Comparison of ENCODE assay signal across 8 mouse cellular contexts in genomic region chr4:109980321-109981082, GRCm38 (mm10). TPM values are rescaled to one million over a fixed set of nuclear protein-coding genes. Genes with fewer than 3 reads are reported as not detected.
DNase-seq lines count a peak whose midpoint lies in the region; ATAC-seq and TF ChIP-seq lines count a peak whose summit lies in the region.

No protein-coding gene starts in this region.

- peaks cover 90% of the 10 kb centered on the region for H3K27me3 ChIP-seq in kidney, postnatal 0 days (ENCODE audit: insufficient read depth, low read length)
- peaks cover 84% of the 10 kb centered on the region for H3K27me3 ChIP-seq in heart, embryonic 16.5 days (ENCODE audit: control insufficient read depth, insufficient read depth, low read length)
- H3K27me3 ChIP-seq in midbrain, embryonic 14.5 days (ENCODE audit: control insufficient read depth, insufficient read depth, low read length) = peaks cover 93% of the 10 kb centered on the region

- H3K4me3 ChIP-seq in kidney, postnatal 0 days (replicated peaks; ENCODE audit: low read depth, low read length) = peak overlapping the region; percentile 20; the same call in 1 of the 2 replicates
- peak overlapping the region; percentile 23 for H3K4me3 ChIP-seq in heart, embryonic 16.5 days (ENCODE audit: low read length)
- H3K4me3 ChIP-seq in midbrain, embryonic 14.5 days (replicated peaks; ENCODE audit: low read depth, low read length) = peak overlapping the region; percentile 16

- peaks cover 18% of the 10 kb centered on the region for H3K4me1 ChIP-seq in kidney, postnatal 0 days (replicated peaks; ENCODE audit: insufficient read depth, low read length)
- H3K4me1 ChIP-seq in heart, embryonic 16.5 days (ENCODE audit: control insufficient read depth, insufficient read depth, low read length) = peaks cover 31% of the 10 kb centered on the region
- peaks cover 15% of the 10 kb centered on the region; the same call in 1 of the 2 replicates for H3K4me1 ChIP-seq in midbrain, embryonic 14.5 days (ENCODE audit: control insufficient read depth, insufficient read depth, low read length)

- TF ChIP-seq CTCF in kidney, postnatal 0 days (IDR thresholded peaks at IDR 0.05; ENCODE audit: low read depth) = no peak

- H3K9ac ChIP-seq in kidney, postnatal 0 days (ENCODE audit: low read depth, low read length) = no peak overlapping the region
- no peak overlapping the region for H3K9ac ChIP-seq in heart, embryonic 16.5 days (ENCODE audit: low read length)
- no peak overlapping the region for H3K9ac ChIP-seq in midbrain, embryonic 14.5 days (replicated peaks; ENCODE audit: low read length)

- intact Hi-C loops in left cerebral cortex, postnatal 14 days (cut with DNase I) = loop anchor here (5.0 kb wide), 2 partner anchors 218 to 307 kb away; no protein-coding TSS in a partner anchor

- WGBS in kidney, postnatal 0 days = 10% methylated on average over 29 of the region's 29 CpGs
- 12% methylated on average over 27 of the region's 29 CpGs for WGBS in heart, embryonic 16.5 days
- WGBS in midbrain, embryonic 14.5 days = 2% methylated on average over 26 of the region's 29 CpGs

- H3K4me2 ChIP-seq in kidney, postnatal 0 days (ENCODE audit: low read length) = peak overlapping the region; percentile 41; the same call in 1 of the 2 replicates
- peak overlapping the region; percentile 36; the same call in 1 of the 2 replicates for H3K4me2 ChIP-seq in heart, embryonic 16.5 days (ENCODE audit: low read depth, low read length)
- peak overlapping the region; percentile 43 for H3K4me2 ChIP-seq in midbrain, embryonic 14.5 days (ENCODE audit: low read length)

- DNase-seq in kidney, postnatal 0 days (ENCODE audit: low spot score) = no peak
- no peak for DNase-seq in kidney, postnatal 25 days
- DNase-seq in embryo, embryonic 10.5 days (ENCODE audit: low spot score) = peak; percentile 52
- DNase-seq in midbrain, embryonic 14.5 days = peak; percentile 39
- DNase-seq in ovary, postnatal 36 days (ENCODE audit: low spot score) = no peak
- DNase-seq in cerebellum, adult 9-11 months = no peak
- DNase-seq in left cerebral cortex, postnatal 14 days (ENCODE audit: low spot score in 2 of 2) = no peak

- H3K36me3 ChIP-seq in kidney, postnatal 0 days (ENCODE audit: insufficient read depth, low read length) = no peaks in the 10 kb centered on the region
- H3K36me3 ChIP-seq in heart, embryonic 16.5 days (ENCODE audit: control insufficient read depth, insufficient read depth) = no peaks in the 10 kb centered on the region
- H3K36me3 ChIP-seq in midbrain, embryonic 14.5 days (ENCODE audit: control insufficient read depth, insufficient read depth, low read length) = no peaks in the 10 kb centered on the region

- H3K9me3 ChIP-seq in kidney, postnatal 0 days (replicated peaks; ENCODE audit: low read length) = no peaks in the 10 kb centered on the region
- H3K9me3 ChIP-seq in heart, embryonic 16.5 days (replicated peaks; ENCODE audit: control insufficient read depth, low read length) = peaks cover 4% of the 10 kb centered on the region; the same call in 1 of the 2 replicates
- H3K9me3 ChIP-seq in midbrain, embryonic 14.5 days (ENCODE audit: control insufficient read depth, low read length) = peaks cover 3% of the 10 kb centered on the region; the same call in 1 of the 2 replicates

- H3K27ac ChIP-seq in kidney, postnatal 0 days = no peak overlapping the region
- no peak overlapping the region for H3K27ac ChIP-seq in heart, embryonic 16.5 days (ENCODE audit: low read length)
- peak overlapping the region; percentile 8; the same call in 1 of the 2 replicates for H3K27ac ChIP-seq in midbrain, embryonic 14.5 days (replicated peaks; ENCODE audit: low read depth, low read length)

- no peak for ATAC-seq in kidney, postnatal 0 days (replicated peaks; ENCODE audit: low FRiP score, low read depth)
- no peak for ATAC-seq in heart, embryonic 16.5 days (replicated peaks; ENCODE audit: extremely low read depth, insufficient read depth, low FRiP score)
- no peak for ATAC-seq in midbrain, embryonic 14.5 days (ENCODE audit: low FRiP score, low TSS enrichment)

RNA-seq across cellular contexts. Expression of gene Dmrta2, which starts 2.6 kb away (rescaled TPM):
- polyA plus RNA-seq in kidney, postnatal 0 days (2015; fragmentation: Nextera tagmentation; extraction: Ambion mirVana) = 0.10 and 0.22 TPM in 2 replicates
- polyA plus RNA-seq in heart, embryonic 16.5 days (2015; fragmentation: Nextera tagmentation; extraction: Ambion mirVana) = 0.04 TPM in 1 of 2 replicates, not detected in the other
- polyA plus RNA-seq in midbrain, embryonic 14.5 days (2014; fragmentation: Nextera tagmentation; extraction: Ambion mirVana) = 1.4 TPM in 2 replicates
- total RNA-seq in left cerebral cortex, postnatal 14 days (2021) = 1 to 10 TPM; 2.5 to 3.9 TPM

Comparison
In these comparisons a context has a peak if more than half of its experiments do, and no peak if none do; other contexts are left out.
1. DNase-seq: peak in embryo, embryonic 10.5 days (single experiment) and midbrain, embryonic 14.5 days (single experiment); none in kidney, postnatal 0 days (single experiment), kidney, postnatal 25 days (0 of 2), ovary, postnatal 36 days (single experiment), cerebellum, adult 9-11 months (single experiment) and left cerebral cortex, postnatal 14 days (0 of 2).
2. Peak in every context shown above with its lines, with median percentiles within 50 percentile points of each other: H3K4me2 ChIP-seq and H3K4me3 ChIP-seq.